22 mouse cellular contexts compared by ENCODE assay signal in the genomic region with DNA sequence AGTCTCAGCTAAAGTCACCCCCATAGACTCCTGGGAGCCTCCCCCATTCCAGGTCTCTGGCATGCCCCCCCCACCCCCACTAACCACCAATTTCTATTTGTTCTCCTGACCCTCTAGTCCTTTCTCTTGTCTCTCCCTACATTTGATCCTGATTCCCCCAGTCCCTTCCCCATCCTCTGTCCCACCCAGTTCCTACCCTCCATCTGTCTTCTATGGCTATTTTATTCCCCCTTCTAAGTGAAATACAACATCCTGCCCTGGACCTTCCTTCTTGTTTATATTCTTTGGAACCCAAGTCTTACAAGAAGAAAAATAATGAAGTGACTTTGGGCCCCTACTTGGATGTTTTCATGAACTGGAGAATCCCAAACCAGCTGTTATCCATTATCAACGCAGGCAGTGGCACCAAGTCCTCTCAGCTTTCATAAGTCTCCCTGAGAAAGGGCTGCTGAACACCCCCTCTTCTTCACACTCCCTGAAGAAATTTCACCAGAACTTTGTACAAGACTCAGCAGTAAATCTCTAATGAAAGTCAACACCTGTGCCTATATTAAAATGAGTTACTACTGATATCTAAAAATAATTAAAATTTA.
DNase-seq lines count a peak whose midpoint lies in the region; ATAC-seq and TF ChIP-seq lines count a peak whose summit lies in the region.
"Had no signal": no experiment of that assay in that cellular context is flagged by ENCODE, and none has a peak within 500 bp of the region (broad histone marks: within the 10 kb centered on the region; RNA-seq: fewer than 3 reads in every experiment).

No protein-coding gene starts in this region.

- no peak for TF ChIP-seq CTCF in kidney, postnatal 0 days (IDR thresholded peaks at IDR 0.05; ENCODE audit: low read depth)
- no peak for TF ChIP-seq CTCF in lung, postnatal 0 days (IDR thresholded peaks at IDR 0.05)

- 21% methylated on average over 1 of the region's 1 CpGs for WGBS in kidney, postnatal 0 days
- WGBS in lung, postnatal 0 days, result 36% methylated on average over 1 of the region's 1 CpGs

- H3K9ac ChIP-seq in kidney, postnatal 0 days (ENCODE audit: low read depth, low read length), result no peak overlapping the region
- no peak overlapping the region for H3K9ac ChIP-seq in lung, postnatal 0 days (replicated peaks; ENCODE audit: low read depth)
- H3K9ac ChIP-seq: forebrain, embryonic 13.5 days; forebrain, postnatal 0 days; heart, embryonic 15.5 days had no signal

- no peak overlapping the region for H3K27ac ChIP-seq in kidney, postnatal 0 days
- no peak overlapping the region for H3K27ac ChIP-seq in lung, postnatal 0 days (ENCODE audit: low read length)
- H3K27ac ChIP-seq: embryonic facial prominence, embryonic 10.5 days; forebrain, embryonic 13.5 days; heart, adult 2 months; heart, embryonic 15.5 days had no signal

- H3K4me1 ChIP-seq in kidney, postnatal 0 days (replicated peaks; ENCODE audit: insufficient read depth, low read length), result no peaks in the 10 kb centered on the region
- no peaks in the 10 kb centered on the region for H3K4me1 ChIP-seq in lung, postnatal 0 days (ENCODE audit: insufficient read depth, low read depth, low read length)
- H3K4me1 ChIP-seq: embryonic facial prominence, embryonic 10.5 days; forebrain, embryonic 13.5 days; heart, embryonic 15.5 days had no signal

- H3K36me3 ChIP-seq in kidney, postnatal 0 days (ENCODE audit: insufficient read depth, low read length), result no peaks in the 10 kb centered on the region
- no peaks in the 10 kb centered on the region for H3K36me3 ChIP-seq in lung, postnatal 0 days (ENCODE audit: insufficient read depth, low read length)
- H3K36me3 ChIP-seq: embryonic facial prominence, embryonic 10.5 days; G1E; heart, embryonic 15.5 days had no signal

- no peaks in the 10 kb centered on the region for H3K9me3 ChIP-seq in kidney, postnatal 0 days (replicated peaks; ENCODE audit: low read length)
- no peaks in the 10 kb centered on the region for H3K9me3 ChIP-seq in lung, postnatal 0 days (ENCODE audit: low read length)
- H3K9me3 ChIP-seq: embryonic facial prominence, embryonic 10.5 days; forebrain, embryonic 13.5 days; G1E; heart, embryonic 15.5 days had no signal

- peak; percentile 11 for DNase-seq in kidney, adult 9 months
- no peak for DNase-seq in kidney, postnatal 25 days
- DNase-seq in kidney, postnatal 0 days (ENCODE audit: low spot score), result peak; percentile 79
- DNase-seq in kidney, postnatal 36 days, result no peak
- DNase-seq in lung, postnatal 0 days (ENCODE audit: low spot score), result peak; percentile 59
- no peak for DNase-seq in lung, postnatal 4 days
- no peak for DNase-seq in right cerebral cortex, postnatal 25 days
- DNase-seq: adrenal gland, adult 8-10 months; adrenal gland, postnatal 36 days; B cell, adult 2 months; cerebellum, adult 2 months; cerebellum, postnatal 10 days; forebrain, postnatal 0 days; gastrocnemius, postnatal 14 days; heart, adult 2 months; heart, postnatal 14 days had no signal

- H3K4me2 ChIP-seq in kidney, postnatal 0 days (ENCODE audit: low read length), result no peak overlapping the region
- H3K4me2 ChIP-seq in lung, postnatal 0 days (replicated peaks; ENCODE audit: low read depth, low read length), result no peak overlapping the region
- H3K4me2 ChIP-seq: forebrain, embryonic 13.5 days; heart, embryonic 11.5 days; heart, embryonic 15.5 days had no signal

- no peak for TF ChIP-seq EP300 in lung, postnatal 0 days (IDR thresholded peaks at IDR 0.05)

- ATAC-seq in kidney, postnatal 0 days (replicated peaks; ENCODE audit: low FRiP score, low read depth), result no peak
- ATAC-seq in lung, postnatal 0 days, result no peak; the same call in 1 of the 2 replicates
- ATAC-seq: CD4-positive, CD25-positive, alpha-beta regulatory T cell, adult 4 months; forebrain, embryonic 13.5 days; forebrain, postnatal 0 days had no signal

- H3K27me3 ChIP-seq in kidney, postnatal 0 days (ENCODE audit: insufficient read depth, low read length), result no peaks in the 10 kb centered on the region
- no peaks in the 10 kb centered on the region for H3K27me3 ChIP-seq in lung, postnatal 0 days (replicated peaks; ENCODE audit: insufficient read depth, low read length)
- H3K27me3 ChIP-seq: forebrain, embryonic 13.5 days; heart, embryonic 15.5 days had no signal

- H3K4me3 ChIP-seq in kidney, postnatal 0 days (replicated peaks; ENCODE audit: low read depth, low read length), result no peak overlapping the region
- H3K4me3 ChIP-seq in lung, postnatal 0 days (ENCODE audit: low read depth, low read length), result no peak overlapping the region
- H3K4me3 ChIP-seq: embryonic facial prominence, embryonic 10.5 days; forebrain, embryonic 13.5 days; heart, adult 2 months; heart, embryonic 15.5 days had no signal

Comparison
In these comparisons a context has a peak if more than half of its experiments do, and no peak if none do; other contexts are left out.
1. DNase-seq: peak in kidney, adult 9 months (single experiment), kidney, postnatal 0 days (single experiment) and lung, postnatal 0 days (single experiment); none in kidney, postnatal 25 days (0 of 2), kidney, postnatal 36 days (0 of 2), lung, postnatal 4 days (0 of 2) and right cerebral cortex, postnatal 25 days (single experiment).